22 mouse cellular contexts compared by ENCODE assay signal in genomic region chr3:88482336-88482735, GRCm38 (mm10). TPM values are rescaled to one million over a fixed set of nuclear protein-coding genes. Genes with fewer than 3 reads are reported as not detected.
A peak's percentile ranks its signal among the peaks of the same experiment; 100 is the strongest.
DNase-seq lines count a peak whose midpoint lies in the region; ATAC-seq and TF ChIP-seq lines count a peak whose summit lies in the region.
"Had no signal": no experiment of that assay in that cellular context is flagged by ENCODE, and none has a peak within 500 bp of the region (broad histone marks: within the 10 kb centered on the region; RNA-seq: fewer than 3 reads in every experiment).

No protein-coding gene starts in this region.

- H3K9me3 ChIP-seq in midbrain, embryonic 16.5 days (replicated peaks; ENCODE audit: control insufficient read depth, low read length, poor library complexity, severe bottlenecking) = no peaks in the 10 kb centered on the region
- H3K9me3 ChIP-seq in midbrain, embryonic 10.5 days (replicated peaks) = no peaks in the 10 kb centered on the region
- no peaks in the 10 kb centered on the region for H3K9me3 ChIP-seq in embryonic facial prominence, embryonic 10.5 days
- H3K9me3 ChIP-seq: G1E; heart, embryonic 15.5 days; kidney, embryonic 15.5 days; limb, embryonic 12.5 days; neural tube, embryonic 12.5 days had no signal

- peaks cover 18% of the 10 kb centered on the region for H3K36me3 ChIP-seq in midbrain, embryonic 16.5 days (ENCODE audit: control insufficient read depth, insufficient read depth, low read length)
- no peaks in the 10 kb centered on the region for H3K36me3 ChIP-seq in midbrain, embryonic 10.5 days
- no peaks in the 10 kb centered on the region for H3K36me3 ChIP-seq in embryonic facial prominence, embryonic 10.5 days (replicated peaks)

- peak overlapping the region; percentile 47; the same call in 1 of the 2 replicates for H3K27ac ChIP-seq in left cerebral cortex, adult 2 months
- H3K27ac ChIP-seq in midbrain, embryonic 16.5 days (ENCODE audit: low read length) = no peak overlapping the region
- no peak overlapping the region for H3K27ac ChIP-seq in midbrain, embryonic 10.5 days (replicated peaks)
- H3K27ac ChIP-seq in embryonic facial prominence, embryonic 10.5 days (replicated peaks) = 0 out of 2 replicates have a peak overlapping the region, but pooled peaks have one; percentile 14
- H3K27ac ChIP-seq: heart, embryonic 15.5 days; kidney, embryonic 15.5 days; limb, embryonic 12.5 days; liver, embryonic 14.5 days; neural tube, embryonic 12.5 days had no signal

- WGBS in midbrain, embryonic 16.5 days = 32% methylated on average over 18 of the region's 18 CpGs
- 27% methylated on average over 18 of the region's 18 CpGs for WGBS in midbrain, embryonic 10.5 days
- 30% methylated on average over 18 of the region's 18 CpGs for WGBS in embryonic facial prominence, embryonic 10.5 days

- H3K4me1 ChIP-seq in midbrain, embryonic 16.5 days (ENCODE audit: control insufficient read depth, insufficient read depth, low read length) = peaks cover 5% of the 10 kb centered on the region; the same call in 1 of the 2 replicates
- peaks cover 28% of the 10 kb centered on the region for H3K4me1 ChIP-seq in midbrain, embryonic 10.5 days
- peaks cover 32% of the 10 kb centered on the region for H3K4me1 ChIP-seq in embryonic facial prominence, embryonic 10.5 days

- intact Hi-C loops in left cerebral cortex, adult 2 months (cut with DNase I) = no loop called here

- H3K9ac ChIP-seq in midbrain, embryonic 16.5 days (ENCODE audit: low read depth, low read length) = 0 out of 2 replicates have a peak overlapping the region, but pooled peaks have one; percentile 26
- H3K9ac ChIP-seq: forebrain, postnatal 0 days; heart, embryonic 15.5 days; kidney, embryonic 15.5 days; limb, embryonic 12.5 days; liver, embryonic 14.5 days; neural tube, embryonic 12.5 days had no signal

- H3K4me2 ChIP-seq in midbrain, embryonic 16.5 days (ENCODE audit: low read length) = no peak overlapping the region
- H3K4me2 ChIP-seq: heart, embryonic 15.5 days; kidney, embryonic 15.5 days; limb, embryonic 12.5 days; neural tube, embryonic 12.5 days had no signal

- no peak for TF ChIP-seq CTCF in left cerebral cortex, adult 2 months (IDR thresholded peaks at IDR 0.05)

- peaks cover 38% of the 10 kb centered on the region for H3K27me3 ChIP-seq in midbrain, embryonic 16.5 days (ENCODE audit: control insufficient read depth, insufficient read depth, low read depth, low read length)
- peaks cover 70% of the 10 kb centered on the region for H3K27me3 ChIP-seq in midbrain, embryonic 10.5 days (ENCODE audit: low read depth, poor library complexity, severe bottlenecking)
- H3K27me3 ChIP-seq in embryonic facial prominence, embryonic 10.5 days (replicated peaks; ENCODE audit: low read depth, poor library complexity, severe bottlenecking) = peaks cover 69% of the 10 kb centered on the region
- H3K27me3 ChIP-seq: Patski had no signal

- no peak for DNase-seq in frontal cortex, postnatal 25 days (ENCODE audit: low spot score in 2 of 2)
- DNase-seq in left cerebral cortex, adult 2 months (ENCODE audit: extremely low spot score in 1 of 2, low spot score in 2 of 2) = peak in 1 of 2 experiments; percentile 38
- no peak for DNase-seq in left cerebral cortex, adult 8-10 months (ENCODE audit: low spot score in 2 of 2)
- DNase-seq in midbrain, embryonic 10.5 days (ENCODE audit: low spot score) = no peak
- no peak for DNase-seq in embryonic facial prominence, embryonic 10.5 days (ENCODE audit: low spot score)
- no peak for DNase-seq in layer of hippocampus, postnatal 25 days (ENCODE audit: extremely low spot score in 1 of 2, low spot score in 1 of 2)
- DNase-seq: adrenal gland, adult 2 months; cerebellum, adult 2 months; forebrain, postnatal 0 days; gastrocnemius, postnatal 36 days; kidney, adult 11 months; lung, postnatal 4 days; thymus, adult 2 months had no signal

- no peak overlapping the region for H3K4me3 ChIP-seq in left cerebral cortex, adult 2 months
- no peak overlapping the region for H3K4me3 ChIP-seq in midbrain, embryonic 16.5 days (ENCODE audit: low read depth, low read length)
- H3K4me3 ChIP-seq in midbrain, embryonic 10.5 days = no peak overlapping the region
- no peak overlapping the region for H3K4me3 ChIP-seq in embryonic facial prominence, embryonic 10.5 days
- H3K4me3 ChIP-seq: heart, embryonic 15.5 days; kidney, embryonic 15.5 days; limb, embryonic 12.5 days; neural tube, embryonic 12.5 days had no signal

- ATAC-seq in frontal cortex, adult (ENCODE audit: low TSS enrichment) = peak; percentile 10; the same call in 1 of the 2 replicates
- ATAC-seq in midbrain, embryonic 16.5 days = no peak
- ATAC-seq: forebrain, postnatal 0 days; Patski had no signal

RNA-seq across cellular contexts. Expression of gene Sema4a, which starts 21.4 kb away (rescaled TPM):
- total RNA-seq in left cerebral cortex, adult 2 months (2021) = 10 to 100 TPM; 68.7 to 71.2 TPM
- total RNA-seq in left cerebral cortex, adult 8-10 months (2022) = 10 to 100 TPM; 63.2 to 71.4 (median 66.8) TPM
- 42.5 and 44.0 TPM in 2 replicates for polyA plus RNA-seq in midbrain, embryonic 16.5 days (2015; fragmentation: Nextera tagmentation; extraction: Ambion mirVana)
- polyA plus RNA-seq in midbrain, embryonic 10.5 days (2016; fragmentation: Nextera tagmentation; extraction: Ambion mirVana) = 4.9 and 10.5 TPM in 2 replicates
- polyA plus RNA-seq in embryonic facial prominence, embryonic 10.5 days (2016; fragmentation: Nextera tagmentation; extraction: Ambion mirVana) = 5.9 and 7.1 TPM in 2 replicates
- 10 to 100 TPM; 33.3 to 42.8 TPM for total RNA-seq in layer of hippocampus, postnatal 25 days (2021)

RNA-seq across cellular contexts. Expression of gene Lmna, which starts 27.4 kb away (rescaled TPM):
- 10 to 100 TPM; 59.3 to 61.7 TPM for total RNA-seq in left cerebral cortex, adult 2 months (2021)
- total RNA-seq in left cerebral cortex, adult 8-10 months (2022) = 10 to 100 TPM; 50.1 to 67.5 (median 60.3) TPM
- 51.0 and 59.7 TPM in 2 replicates for polyA plus RNA-seq in midbrain, embryonic 16.5 days (2015; fragmentation: Nextera tagmentation; extraction: Ambion mirVana)
- 13.5 and 18.3 TPM in 2 replicates for polyA plus RNA-seq in midbrain, embryonic 10.5 days (2016; fragmentation: Nextera tagmentation; extraction: Ambion mirVana)
- 15.2 and 17.9 TPM in 2 replicates for polyA plus RNA-seq in embryonic facial prominence, embryonic 10.5 days (2016; fragmentation: Nextera tagmentation; extraction: Ambion mirVana)
- total RNA-seq in layer of hippocampus, postnatal 25 days (2021) = 10 to 100 TPM; 35.6 to 38.8 TPM

RNA-seq across cellular contexts. Expression of gene Mex3a, which starts 49.9 kb away (rescaled TPM):
- 1 to 10 TPM; 3.2 TPM for total RNA-seq in left cerebral cortex, adult 2 months (2021)
- total RNA-seq in left cerebral cortex, adult 8-10 months (2022) = 1 to 10 TPM; 2.3 to 3.1 (median 2.6) TPM
- 28.6 and 33.0 TPM in 2 replicates for polyA plus RNA-seq in midbrain, embryonic 16.5 days (2015; fragmentation: Nextera tagmentation; extraction: Ambion mirVana)
- 27.7 and 33.8 TPM in 2 replicates for polyA plus RNA-seq in midbrain, embryonic 10.5 days (2016; fragmentation: Nextera tagmentation; extraction: Ambion mirVana)
- 33.6 and 37.4 TPM in 2 replicates for polyA plus RNA-seq in embryonic facial prominence, embryonic 10.5 days (2016; fragmentation: Nextera tagmentation; extraction: Ambion mirVana)
- total RNA-seq in layer of hippocampus, postnatal 25 days (2021) = 1 to 10 TPM; 4.3 to 4.6 TPM

RNA-seq across cellular contexts. Expression of gene Slc25a44, which starts 57.4 kb away (rescaled TPM):
- total RNA-seq in left cerebral cortex, adult 2 months (2021) = 10 to 100 TPM; 75.8 to 77.6 TPM
- 10 to 100 TPM; 72.5 to 77.6 (median 75.9) TPM for total RNA-seq in left cerebral cortex, adult 8-10 months (2022)
- 36.7 and 39.3 TPM in 2 replicates for polyA plus RNA-seq in midbrain, embryonic 16.5 days (2015; fragmentation: Nextera tagmentation; extraction: Ambion mirVana)
- 18.7 and 20.0 TPM in 2 replicates for polyA plus RNA-seq in midbrain, embryonic 10.5 days (2016; fragmentation: Nextera tagmentation; extraction: Ambion mirVana)
- polyA plus RNA-seq in embryonic facial prominence, embryonic 10.5 days (2016; fragmentation: Nextera tagmentation; extraction: Ambion mirVana) = 17.5 and 17.6 TPM in 2 replicates
- 10 to 100 TPM; 74.3 to 75.8 TPM for total RNA-seq in layer of hippocampus, postnatal 25 days (2021)

Comparison
In these comparisons a context has a peak if more than half of its experiments do, and no peak if none do; other contexts are left out.
1. H3K27ac ChIP-seq: peak in left cerebral cortex, adult 2 months (single experiment) and embryonic facial prominence, embryonic 10.5 days (single experiment); none in midbrain, embryonic 16.5 days (single experiment) and midbrain, embryonic 10.5 days (single experiment).